Mouse (Mus musculus) E14TG2a.4 (cell line): ENCODE measurements at regions not wholly inside any gene's neighbourhood (a gene's known extent, or its start where the extent isn't known, plus 50 kb on each side); places are given as distances from the start of the nearest gene placed in this dataset.

Experiments
- CTCF ChIP-seq: conservative IDR thresholded peaks from 2 replicates; pipeline ENCODE4 v1.5.1; 2014; ENCODE audit warnings: low read length
- NANOG ChIP-seq: IDR thresholded peaks from 2 replicates; pipeline ENCODE4 v1.6.1; 2014; ENCODE audit warnings: borderline replicate concordance, low read length, mixed read lengths
- POU5F1 ChIP-seq: IDR thresholded peaks from 2 replicates; pipeline ENCODE4 v1.6.1; 2014; ENCODE audit warnings: low read length, borderline replicate concordance

DNA sequence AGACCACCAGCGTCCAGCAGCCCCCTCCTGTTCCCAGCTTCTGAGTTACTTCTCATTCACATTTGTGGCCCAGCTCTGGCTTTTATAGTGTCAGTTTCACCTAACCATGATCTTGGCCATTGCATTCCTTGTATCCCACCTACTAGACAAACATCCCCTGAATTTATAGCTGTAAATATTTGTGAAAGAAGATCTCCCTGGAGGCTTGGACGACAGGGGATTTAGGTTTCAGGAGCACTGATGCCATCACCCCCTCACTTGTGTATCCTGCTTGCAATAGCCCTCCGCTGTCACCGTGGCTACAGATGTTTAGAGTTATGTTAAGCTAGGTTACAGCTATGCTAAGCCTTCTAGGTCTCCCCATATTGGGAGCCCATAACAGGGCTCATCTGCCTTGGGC lies 375.7 kb upstream of the Tshz3 start:
- TF ChIP-seq CTCF (no peak), POU5F1 (no peak), NANOG (no peak)
